Mouse (Mus musculus) limb, embryonic 11.5 days (tissue): ENCODE data around the gene Dgkz. TPM values are rescaled to one million over a fixed set of nuclear protein-coding genes. Genes with fewer than 3 reads are reported as not detected.

Experiments used
- ATAC-seq: fragments of 200-750 bp; cut with Nextera tagmentation; 2 replicates; pipeline ENCODE4 v1.8.0; 2017; ENCODE audit warnings: low read depth; ENCODE audit not compliant: insufficient number of reproducible peaks, low FRiP score, low TSS enrichment
- DNase-seq: peaks from one replicate; pipeline ENCODE4 v3.0.0-alpha.2; 2015; ENCODE audit warnings: low spot score
- H3K27ac ChIP-seq: fragments of 300-500 bp; sonication (generic); replicated peaks from 2 replicates; pipeline ENCODE4 v1.5.1; 2014; ENCODE audit warnings: low read depth, mild to moderate bottlenecking, low read length
- H3K27me3 ChIP-seq: fragments of 300-500 bp; sonication (generic); 2 replicates; pipeline ENCODE4 v1.6.1; 2014; ENCODE audit warnings: mild to moderate bottlenecking, low read length, mixed read lengths; ENCODE audit not compliant: control insufficient read depth, insufficient read depth
- H3K36me3 ChIP-seq: fragments of 300-500 bp; sonication (generic); 2 replicates; pipeline ENCODE4 v1.6.1; 2014; ENCODE audit warnings: mild to moderate bottlenecking, low read length, moderate library complexity, mixed read lengths; ENCODE audit not compliant: control insufficient read depth, insufficient read depth
- H3K4me1 ChIP-seq: fragments of 300-500 bp; sonication (generic); 2 replicates; pipeline ENCODE4 v1.6.1; 2014; ENCODE audit warnings: low read length, mixed read lengths; ENCODE audit not compliant: control insufficient read depth, insufficient read depth
- H3K4me2 ChIP-seq: fragments of 300-500 bp; sonication (generic); 2 replicates; pipeline ENCODE4 v1.6.1; 2014; ENCODE audit warnings: low read depth, mild to moderate bottlenecking, moderate library complexity; ENCODE audit not compliant: severe bottlenecking
- H3K4me3 ChIP-seq: fragments of 300-500 bp; sonication (generic); 2 replicates; pipeline ENCODE4 v1.5.1; 2014; ENCODE audit warnings: low read depth, low read length
- H3K9ac ChIP-seq: fragments of 300-500 bp; sonication (generic); 2 replicates; pipeline ENCODE4 v1.6.1; 2014; ENCODE audit warnings: mild to moderate bottlenecking, low read length
- H3K9me3 ChIP-seq: fragments of 300-500 bp; sonication (generic); 2 replicates; pipeline ENCODE4 v1.6.1; 2016; ENCODE audit warnings: low read length; ENCODE audit not compliant: control insufficient read depth
- WGBS: fragments of 180-500 bp; shearing (Covaris S2); extraction: QIAGEN DNeasy Blood & Tissue Kit; methylation state at CpG from one replicate; pipeline ENCODE4 v1.1.7; 2014; 5-methylcytosine and 5-hydroxymethylcytosine counted together
- polyA plus RNA-seq: library from polyadenylated mRNA; unstranded; fragments of >200 nt; fragmentation: Nextera tagmentation; extraction: Ambion mirVana; gene quantifications from 2 replicates; pipeline ENCODE4 v1.2.1, GENCODE M21; 2014

The Dgkz gene
- polyA plus RNA-seq, 1 experiment from 2014 or later = 36.9 TPM

DNA sequence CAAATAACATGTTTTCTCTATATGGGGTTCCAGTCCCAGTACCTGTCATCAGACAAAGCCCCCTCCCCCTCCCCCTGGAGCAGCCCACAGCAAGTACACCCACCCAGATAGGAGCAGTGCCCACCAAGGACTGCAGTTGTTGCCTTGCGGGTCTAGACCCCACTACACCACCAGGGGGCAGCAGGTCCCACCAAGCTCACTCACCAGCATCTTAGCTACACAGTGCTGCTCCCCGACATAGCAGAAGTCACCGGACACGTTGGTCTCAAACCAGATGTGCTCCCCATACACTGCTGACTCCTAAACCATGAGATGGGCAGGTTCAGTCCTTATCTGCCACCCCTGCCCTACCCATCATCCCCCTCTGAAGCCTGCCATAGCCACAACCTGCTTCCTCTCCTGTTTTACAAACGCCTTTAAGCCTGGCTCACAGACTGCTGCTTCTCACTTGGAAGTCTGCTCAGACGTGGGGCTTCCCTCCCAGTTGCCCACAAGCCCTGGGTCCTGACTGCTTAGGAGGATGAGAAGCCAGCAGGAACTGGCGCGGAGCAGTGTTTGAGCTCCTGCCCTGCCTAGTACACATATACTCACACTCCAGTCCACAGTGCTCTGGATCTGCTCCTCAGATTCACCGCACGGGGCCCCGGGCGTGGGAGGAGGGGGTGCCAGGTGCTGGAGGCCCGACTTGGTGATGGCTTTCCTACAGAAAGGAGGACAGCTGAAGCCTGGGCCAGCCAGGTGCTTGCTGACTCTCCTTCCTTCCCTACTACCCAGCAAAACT is 31.3 kb downstream of the Dgkz start:
- Histone ChIP-seq H3K27ac (no peak overlapping the region), H3K9me3 (no peaks in the 10 kb centered on the region), H3K4me2 (no peak overlapping the region), H3K9ac (no peak overlapping the region), H3K4me3 (no peak overlapping the region), H3K27me3 (no peaks in the 10 kb centered on the region), H3K4me1 (peaks cover 11% of the 10 kb centered on the region; the same call in 1 of the 2 replicates), H3K36me3 (peaks cover 15% of the 10 kb centered on the region)
- peak; percentile 41; the same call in 1 of the 2 replicates for ATAC-seq
- whole genome bisulfite sequencing = 47% methylated on average over 13 of the region's 13 CpGs
- peak; percentile 90 for DNase-seq

- 80% methylated on average over 6 of the region's 6 CpGs for WGBS
- Histone ChIP-seq H3K9ac (no peak overlapping the region), H3K4me1 (peaks cover 5% of the 10 kb centered on the region; the same call in 1 of the 2 replicates), H3K9me3 (no peaks in the 10 kb centered on the region), H3K36me3 (peaks cover 32% of the 10 kb centered on the region), H3K4me3 (no peak overlapping the region), H3K4me2 (no peak overlapping the region), H3K27me3 (no peaks in the 10 kb centered on the region), H3K27ac (no peak overlapping the region)
- ATAC-seq = no peak
- DNase-seq = no peak
These were observed 33.3 kb downstream of the Dgkz start for GRCm38 (mm10) chr2:91942356-91942755.

DNA sequence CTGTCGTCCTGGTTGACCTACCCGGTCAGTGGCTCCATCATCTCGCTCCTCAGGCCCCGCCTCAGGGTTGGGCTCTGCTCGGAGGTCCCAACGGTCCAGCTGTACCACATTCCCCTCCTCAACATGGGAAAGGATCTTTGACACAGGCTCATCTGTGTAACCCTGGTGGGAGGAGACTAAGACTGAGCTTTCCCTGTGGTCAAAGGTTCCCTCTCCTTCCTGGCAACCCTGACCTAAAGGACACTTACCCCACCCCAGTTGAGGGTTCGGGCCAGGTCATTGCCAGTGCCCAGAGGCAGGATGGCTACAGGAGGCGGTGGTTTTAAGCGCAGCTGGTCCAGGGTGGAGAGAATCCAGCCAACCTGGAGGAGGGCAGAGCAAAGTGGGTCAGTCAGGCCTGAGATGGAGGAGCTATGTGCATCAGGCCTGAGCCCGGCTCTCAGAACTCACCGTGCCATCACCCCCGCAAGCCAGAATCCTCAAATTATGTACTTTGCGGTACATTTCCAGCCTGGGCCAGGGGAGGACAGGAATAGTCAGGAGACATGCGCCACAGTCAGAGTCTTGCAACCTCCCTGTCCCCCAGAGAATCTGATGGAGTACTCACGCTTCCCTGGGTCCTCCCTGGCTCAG is 36.2 kb downstream of the Dgkz start:
- peaks cover 8% of the 10 kb centered on the region for H3K4me1 ChIP-seq
- no peak overlapping the region for H3K4me2 ChIP-seq
- peaks cover 42% of the 10 kb centered on the region; the same call in 1 of the 2 replicates for H3K36me3 ChIP-seq
- ATAC-seq (no peak), DNase-seq (no peak)
- WGBS = 82% methylated on average over 15 of the region's 15 CpGs
- no peaks in the 10 kb centered on the region for H3K9me3 ChIP-seq
- H3K27ac ChIP-seq = no peak overlapping the region
- no peak overlapping the region for H3K9ac ChIP-seq
- H3K4me3 ChIP-seq = no peak overlapping the region
- H3K27me3 ChIP-seq = no peaks in the 10 kb centered on the region

- Histone ChIP-seq H3K27me3 (no peaks in the 10 kb centered on the region), H3K4me3 (no peak overlapping the region), H3K36me3 (peaks cover 40% of the 10 kb centered on the region; the same call in 1 of the 2 replicates), H3K9ac (no peak overlapping the region), H3K27ac (no peak overlapping the region), H3K4me2 (no peak overlapping the region), H3K9me3 (no peaks in the 10 kb centered on the region), H3K4me1 (peaks cover 28% of the 10 kb centered on the region)
- ATAC-seq (no peak), DNase-seq (no peak)
- WGBS = 92% methylated on average over 7 of the region's 7 CpGs
These were observed 39.5 kb downstream of the Dgkz start for GRCm38 (mm10) chr2:91936154-91936553.

DNA sequence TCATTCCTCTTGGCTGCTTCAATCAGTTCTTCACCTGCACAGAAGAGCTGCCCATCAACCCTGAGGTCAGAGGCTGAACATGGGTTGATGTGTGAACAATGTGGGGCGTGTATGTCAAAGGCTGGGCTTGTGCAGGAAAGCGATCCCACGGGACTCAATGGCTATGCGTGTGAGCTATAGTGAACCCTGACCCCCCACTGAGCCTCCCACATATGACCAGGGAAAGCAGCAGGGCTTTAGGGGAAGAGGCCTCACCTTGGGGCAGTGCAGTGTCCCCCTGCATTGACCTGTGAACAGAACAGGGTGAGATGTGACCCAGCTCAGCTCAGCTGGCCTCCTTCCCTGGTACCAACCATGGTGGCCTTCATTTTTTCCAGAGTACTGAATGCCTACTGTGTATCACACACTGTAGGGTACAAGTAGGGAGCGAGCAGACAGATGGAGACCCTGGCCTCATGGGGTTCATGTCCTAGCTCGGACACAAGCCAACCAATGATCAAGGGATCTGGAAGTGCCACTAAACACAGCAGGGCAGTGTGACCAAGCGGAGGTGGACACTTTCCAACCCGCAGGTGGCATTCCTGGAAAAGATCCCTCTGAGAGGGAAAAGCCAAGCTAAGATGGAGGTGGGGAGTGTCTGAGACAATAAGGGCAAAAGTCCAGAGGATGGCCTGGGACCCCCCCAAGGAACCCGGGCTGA is 40.7 kb downstream of the Dgkz start:
- H3K36me3 ChIP-seq = peaks cover 36% of the 10 kb centered on the region; the same call in 1 of the 2 replicates
- ATAC-seq = no peak
- 93% methylated on average over 9 of the region's 9 CpGs for WGBS
- H3K4me1 ChIP-seq = peaks cover 28% of the 10 kb centered on the region
- no peak overlapping the region for H3K4me3 ChIP-seq
- no peaks in the 10 kb centered on the region for H3K9me3 ChIP-seq
- H3K27me3 ChIP-seq = no peaks in the 10 kb centered on the region
- H3K9ac ChIP-seq = no peak overlapping the region
- no peak overlapping the region for H3K27ac ChIP-seq
- H3K4me2 ChIP-seq = no peak overlapping the region
- DNase-seq = no peak

- ATAC-seq (no peak), DNase-seq (no peak)
- no peak overlapping the region; the same call in 1 of the 2 replicates for H3K4me2 ChIP-seq
- H3K4me3 ChIP-seq = no peak overlapping the region
- no peaks in the 10 kb centered on the region for H3K27me3 ChIP-seq
- H3K4me1 ChIP-seq = peaks cover 28% of the 10 kb centered on the region
- peaks cover 28% of the 10 kb centered on the region; the same call in 1 of the 2 replicates for H3K36me3 ChIP-seq
- no peaks in the 10 kb centered on the region for H3K9me3 ChIP-seq
- peak overlapping the region; percentile 97 for H3K27ac ChIP-seq
- 57% methylated on average over 8 of the region's 8 CpGs for WGBS
- H3K9ac ChIP-seq = no peak overlapping the region
These were observed 41.6 kb downstream of the Dgkz start for GRCm38 (mm10) chr2:91934016-91934415.

GRCm38 (mm10) chr2:91933471-91933870 is 42.2 kb downstream of the Dgkz start:
- Histone ChIP-seq H3K9ac (peak overlapping the region; percentile 46; the same call in 1 of the 2 replicates), H3K9me3 (no peaks in the 10 kb centered on the region), H3K27ac (peak overlapping the region; percentile 97), H3K4me3 (0 out of 2 replicates have a peak overlapping the region, but pooled peaks have one; percentile 3), H3K4me2 (peak overlapping the region; percentile 73; the same call in 1 of the 2 replicates), H3K4me1 (peaks cover 28% of the 10 kb centered on the region), H3K36me3 (peaks cover 24% of the 10 kb centered on the region; the same call in 1 of the 2 replicates), H3K27me3 (no peaks in the 10 kb centered on the region)
- DNase-seq = peak; percentile 70
- WGBS = 4% methylated on average over 9 of the region's 9 CpGs
- no peak for ATAC-seq

GRCm38 (mm10) chr2:91932737-91933350 is 42.8 kb downstream of the Dgkz start:
- Histone ChIP-seq H3K4me1 (peaks cover 28% of the 10 kb centered on the region), H3K9ac (peak overlapping the region; percentile 88; the same call in 1 of the 2 replicates), H3K36me3 (peaks cover 18% of the 10 kb centered on the region; the same call in 1 of the 2 replicates), H3K4me2 (peak overlapping the region; percentile 73), H3K9me3 (no peaks in the 10 kb centered on the region), H3K4me3 (peak overlapping the region; percentile 58; the same call in 1 of the 2 replicates), H3K27ac (peak overlapping the region; percentile 97), H3K27me3 (no peaks in the 10 kb centered on the region)
- ATAC-seq = no peak
- peak; percentile 52 for DNase-seq
- WGBS = 12% methylated on average over 6 of the region's 6 CpGs
